Mouse (Mus musculus) embryonic fibroblast, embryonic 13.5 days (primary cell): Measurements from ENCODE around the gene Gm20388.

Source experiments
- CTCF ChIP-seq: IDR thresholded peaks from 2 replicates; pipeline ENCODE4 v1.5.1; 2011; ENCODE audit warnings: mild to moderate bottlenecking, control low read depth, low read length, moderate library complexity, borderline replicate concordance; ENCODE audit not compliant: insufficient read depth
- POLR2A ChIP-seq: IDR thresholded peaks from 2 replicates; pipeline ENCODE4 v1.6.1; 2011; ENCODE audit warnings: low read depth, mild to moderate bottlenecking, control low read depth, low read length, moderate library complexity

DNA sequence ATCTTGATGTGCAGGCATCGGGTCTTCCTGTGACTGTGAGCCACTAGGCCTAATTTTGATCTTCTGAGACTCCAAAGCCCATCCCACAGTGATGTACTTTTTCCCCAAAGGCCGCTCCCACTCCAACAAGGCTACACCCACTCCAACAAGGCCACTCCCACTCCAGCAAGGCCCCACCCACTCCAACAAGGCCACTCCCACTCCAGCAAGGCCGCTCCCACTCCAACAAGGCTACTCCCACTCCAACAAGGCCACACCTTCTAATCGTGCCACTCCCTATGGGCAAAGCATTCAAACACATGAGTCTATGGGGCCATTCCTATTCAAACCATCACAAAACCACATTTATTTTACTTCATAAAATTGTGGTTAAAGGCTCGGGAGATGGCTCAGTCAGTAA lies 4179.8 kb downstream of the Gm20388 start:
- TF ChIP-seq CTCF, result no peak
- TF ChIP-seq POLR2A, result no peak
